Comparison of ENCODE assay signal across 22 mouse cellular contexts in genomic region chr11:62298883-62299282, GRCm38 (mm10). TPM values are rescaled to one million over a fixed set of nuclear protein-coding genes. Genes with fewer than 3 reads are reported as not detected.
A peak's percentile ranks its signal among the peaks of the same experiment; 100 is the strongest.
DNase-seq lines count a peak whose midpoint lies in the region; ATAC-seq lines count a peak whose summit lies in the region.
"Had no signal": no experiment of that assay in that cellular context is flagged by ENCODE, and none has a peak within 500 bp of the region (broad histone marks: within the 10 kb centered on the region; RNA-seq: fewer than 3 reads in every experiment).

No protein-coding gene starts in this region.

- DNase-seq in gastrocnemius, adult 18-20 months (ENCODE audit: low spot score): peak; percentile 43
- DNase-seq in gastrocnemius, postnatal 25 days: no peak
- peak; percentile 23 for DNase-seq in gastrocnemius, postnatal 10 days
- no peak for DNase-seq in gastrocnemius, postnatal 36 days
- DNase-seq in R1 (ENCODE audit: low read depth, low spot score): peak; percentile 28
- DNase-seq in gastrocnemius, postnatal 14 days: peak; percentile 30
- no peak for DNase-seq in kidney, adult 11 months
- DNase-seq: adrenal gland, adult 8-10 months; adrenal gland, postnatal 14 days; adrenal gland, postnatal 36 days; B cell, adult 2 months; cerebellum, adult 11-12 months; cerebellum, adult 2 months; cerebellum, adult 9-10 months; cerebellum, postnatal 10 days; cerebellum, postnatal 25 days had no signal

- ATAC-seq in erythroid progenitor cell, adult 5-6 weeks (replicated peaks; ENCODE audit: low FRiP score, poor library complexity, severe bottlenecking): no peak
- ATAC-seq: activated CD4-positive, CD25-positive, alpha-beta regulatory T cell, adult 4 months; CD4-positive, CD25-positive, alpha-beta regulatory T cell, adult 4 months; forebrain, embryonic 14.5 days; forebrain, embryonic 16.5 days; Patski had no signal

- intact Hi-C loops in gastrocnemius, postnatal 36 days (cut with DNase I): no loop called here
- intact Hi-C loops in gastrocnemius, postnatal 14 days (cut with DNase I; ENCODE audit: low total_unique reads): no loop called here

RNA-seq across cellular contexts. Expression of gene Ttc19, which starts 17.6 kb away (rescaled TPM):
- total RNA-seq in gastrocnemius, adult 18-20 months (2021): 10 to 100 TPM; 38.3 to 40.6 TPM
- 10 to 100 TPM; 28.5 to 39.9 TPM for total RNA-seq in gastrocnemius, postnatal 25 days (2021)
- 10 to 100 TPM; 21.3 to 23.0 TPM for total RNA-seq in gastrocnemius, postnatal 10 days (2021)
- total RNA-seq in gastrocnemius, postnatal 36 days (2021): 10 to 100 TPM; 34.0 to 38.1 TPM
- total RNA-seq in gastrocnemius, postnatal 14 days (2021): 10 to 100 TPM; 25.4 to 26.1 TPM
- total RNA-seq in erythroid progenitor cell, adult 5-6 weeks (2015; ENCODE audit: low replicate concordance): 0.36 TPM in 1 of 2 replicates, not detected in the other
- 2.7 and 3.4 TPM in 2 replicates for total RNA-seq in erythroid progenitor cell, adult 5-6 weeks (2017; ENCODE audit: low replicate concordance)

RNA-seq across cellular contexts. Expression of gene Zswim7, which starts 17.7 kb away (rescaled TPM):
- total RNA-seq in gastrocnemius, adult 18-20 months (2021): 10 to 100 TPM; 43.2 to 46.5 TPM
- 10 to 100 TPM; 26.7 to 29.2 TPM for total RNA-seq in gastrocnemius, postnatal 25 days (2021)
- 10 to 100 TPM; 15.2 to 17.9 TPM for total RNA-seq in gastrocnemius, postnatal 10 days (2021)
- 10 to 100 TPM; 30.6 to 32.8 TPM for total RNA-seq in gastrocnemius, postnatal 36 days (2021)
- 10 to 100 TPM; 21.7 to 24.4 TPM for total RNA-seq in gastrocnemius, postnatal 14 days (2021)
- 3.8 TPM in 1 of 2 replicates, not detected in the other for total RNA-seq in erythroid progenitor cell, adult 5-6 weeks (2015; ENCODE audit: low replicate concordance)
- total RNA-seq in erythroid progenitor cell, adult 5-6 weeks (2017; ENCODE audit: low replicate concordance): not detected in 2 replicates

RNA-seq across cellular contexts. Expression of gene Adora2b, which starts 50.1 kb away (rescaled TPM):
- under 1 TPM; 0.43 to 0.84 TPM for total RNA-seq in gastrocnemius, adult 18-20 months (2021)
- under 1 TPM; 0.49 to 0.94 TPM for total RNA-seq in gastrocnemius, postnatal 25 days (2021)
- 1 to 10 TPM in 1 of 2 experiments, under 1 TPM in 1; 0.88 to 1.3 TPM for total RNA-seq in gastrocnemius, postnatal 10 days (2021)
- under 1 TPM; 0.41 to 0.44 TPM for total RNA-seq in gastrocnemius, postnatal 36 days (2021)
- 1 to 10 TPM in 1 of 2 experiments, under 1 TPM in 1; 0.57 to 1.4 TPM for total RNA-seq in gastrocnemius, postnatal 14 days (2021)
- 0.84 TPM in 1 of 2 replicates, not detected in the other for total RNA-seq in erythroid progenitor cell, adult 5-6 weeks (2015; ENCODE audit: low replicate concordance)
- 0.77 TPM in 1 of 2 replicates, not detected in the other for total RNA-seq in erythroid progenitor cell, adult 5-6 weeks (2017; ENCODE audit: low replicate concordance)

Comparison
In these comparisons a context has a peak if more than half of its experiments do, and no peak if none do; other contexts are left out.
1. DNase-seq: peak in gastrocnemius, adult 18-20 months (single experiment), gastrocnemius, postnatal 10 days (single experiment), R1 (single experiment) and gastrocnemius, postnatal 14 days (single experiment); none in gastrocnemius, postnatal 25 days (single experiment), gastrocnemius, postnatal 36 days (0 of 2) and kidney, adult 11 months (single experiment).
2. RNA of gene Ttc19, which starts 17.6 kb away (total RNA-seq): 38.3 to 40.6 TPM in gastrocnemius, adult 18-20 months, 28.5 to 39.9 TPM in gastrocnemius, postnatal 25 days, 34.0 to 38.1 TPM in gastrocnemius, postnatal 36 days, 25.4 to 26.1 TPM in gastrocnemius, postnatal 14 days and 21.3 to 23.0 TPM in gastrocnemius, postnatal 10 days; 0.36 to 3.4 TPM in erythroid progenitor cell, adult 5-6 weeks; every median in the first group is over 4 times any median in the second.